Mouse (Mus musculus): Measurements from ENCODE around the gene Gm17728.
"Not testable (repeated sequence)": the region's sequence is repeated elsewhere in the genome, so short reads cannot be mapped to it uniquely, and the experiment has no call there.

Gm17728 gene

DNA sequence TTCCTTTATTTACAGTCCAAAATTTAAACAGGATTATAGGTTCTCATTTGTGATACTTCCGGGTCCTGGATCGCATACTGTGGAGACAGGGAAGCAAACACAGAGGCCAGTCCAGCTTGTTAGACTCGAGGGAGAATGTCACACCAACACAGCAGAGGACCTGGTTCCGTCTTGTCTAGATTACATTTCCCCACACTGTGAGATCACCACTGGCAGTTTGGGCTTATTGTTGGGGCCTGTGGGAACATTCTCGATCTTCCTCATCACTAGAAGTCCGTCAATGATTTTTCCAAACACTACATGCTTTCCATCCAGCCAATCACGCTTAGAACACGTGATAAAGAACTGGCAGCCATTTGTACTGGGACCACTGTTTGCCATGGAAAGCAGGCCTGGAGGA lies at the start of gene Gm17728:
Gene Gm17728 (plus strand): TSS at position 301 of the 400 bp plus-strand sequence.
- DNase-seq (ENCODE audit: extremely low spot score, low read depth, low spot score): not testable (repeated sequence)

DNA sequence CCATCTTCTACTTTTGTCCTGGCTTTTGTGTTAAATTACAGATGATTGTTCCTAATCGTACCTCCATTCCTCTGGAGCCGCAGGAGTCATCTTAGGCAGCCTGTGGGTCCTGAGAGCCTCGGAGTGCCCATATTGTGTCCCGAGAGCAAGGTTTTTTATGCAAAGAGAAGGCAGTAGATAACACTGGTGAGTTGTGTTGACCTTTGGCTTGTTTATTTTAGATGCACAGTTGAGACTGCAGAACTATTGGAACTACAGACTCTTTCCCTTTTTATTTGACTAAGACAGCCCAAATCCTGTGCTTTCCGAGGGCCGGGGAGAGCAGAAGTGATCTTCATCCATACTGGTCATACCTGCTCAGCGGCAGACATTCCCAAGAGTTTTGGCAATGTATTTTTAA lies 24.4 kb upstream of the Gm17728 start:
- no peak for DNase-seq (ENCODE audit: extremely low spot score, low read depth, low spot score)

DNA sequence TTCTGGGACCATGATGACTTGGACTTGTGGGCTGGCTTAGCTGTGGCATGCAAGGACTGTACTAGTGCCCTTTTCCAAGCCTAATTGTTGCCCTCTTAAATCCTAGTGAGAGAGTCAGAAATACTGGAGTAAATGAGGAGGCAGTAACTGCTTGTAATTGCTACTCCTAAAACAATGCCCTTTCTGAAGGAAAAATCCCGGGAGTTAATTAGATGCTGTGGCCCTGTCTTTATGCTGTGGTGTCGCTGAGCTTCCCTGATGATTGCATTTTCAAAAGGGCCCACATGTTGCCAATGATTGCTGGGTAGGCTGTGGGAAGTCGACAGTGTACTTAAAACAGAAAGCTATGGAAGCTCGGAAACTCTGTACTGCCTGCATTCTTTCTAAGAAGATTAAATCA lies 23.3 kb upstream of the Gm17728 start:
- no peak for DNase-seq (ENCODE audit: extremely low spot score, low read depth, low spot score)

DNA sequence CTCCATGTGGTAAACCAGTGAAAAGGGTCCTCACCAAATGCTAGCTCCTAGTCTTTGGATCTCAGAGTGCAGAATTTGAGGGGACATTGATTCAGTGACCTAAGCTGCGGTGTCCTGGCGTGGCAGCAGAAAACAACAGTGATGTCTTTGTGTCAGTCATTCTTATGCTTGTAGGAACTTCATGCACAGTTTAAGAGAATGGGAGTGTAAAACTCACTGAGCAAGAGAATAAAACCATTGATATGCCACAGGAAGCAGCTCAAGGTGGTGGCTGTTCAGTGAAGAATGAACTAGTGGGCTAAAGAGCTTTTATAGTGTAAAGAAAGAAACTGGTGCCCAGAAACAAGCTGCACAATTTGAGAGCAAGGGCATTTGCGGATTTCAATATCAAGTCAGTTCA lies 17.9 kb upstream of the Gm17728 start:
- no peak for DNase-seq (ENCODE audit: extremely low spot score, low read depth, low spot score)

DNA sequence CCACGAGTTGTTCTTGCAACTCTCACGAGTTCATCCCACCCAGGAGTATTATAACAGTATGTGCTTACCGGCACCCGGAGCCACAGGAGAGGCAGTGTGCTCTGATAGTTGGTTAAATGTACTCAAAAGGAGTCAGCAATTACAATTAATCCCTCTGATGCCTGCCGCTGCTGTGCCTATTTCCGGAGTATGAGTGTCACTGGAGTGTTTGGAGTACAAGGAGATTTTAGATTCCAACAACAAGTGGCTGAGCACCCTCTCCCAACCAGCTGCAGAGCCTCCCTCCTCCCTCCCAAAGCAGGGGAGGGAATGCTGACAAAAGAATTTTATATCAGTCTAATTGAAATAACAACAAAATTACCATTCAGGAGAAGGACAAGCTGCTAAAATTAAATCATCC lies 14.2 kb upstream of the Gm17728 start:
- DNase-seq (ENCODE audit: extremely low spot score, low read depth, low spot score): no peak

DNA sequence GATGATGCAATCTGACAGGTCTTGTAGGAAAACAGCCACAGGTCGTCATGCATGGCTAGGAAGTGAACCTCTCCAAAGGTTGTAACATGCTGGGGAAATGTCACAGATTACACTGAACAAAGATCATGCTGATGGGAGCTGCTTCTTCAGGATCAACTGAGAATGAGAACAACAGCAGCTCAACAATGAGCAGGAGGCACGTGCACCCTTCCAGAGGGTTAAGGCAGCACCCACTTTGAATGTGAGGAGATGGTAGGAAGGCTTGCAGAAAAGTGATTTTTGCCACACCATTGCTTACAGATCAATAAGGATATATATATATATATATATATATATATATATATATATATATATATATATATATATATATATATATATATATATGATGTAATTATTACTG lies 2.8 kb upstream of the Gm17728 start:
- DNase-seq (ENCODE audit: extremely low spot score, low read depth, low spot score): no peak

DNA sequence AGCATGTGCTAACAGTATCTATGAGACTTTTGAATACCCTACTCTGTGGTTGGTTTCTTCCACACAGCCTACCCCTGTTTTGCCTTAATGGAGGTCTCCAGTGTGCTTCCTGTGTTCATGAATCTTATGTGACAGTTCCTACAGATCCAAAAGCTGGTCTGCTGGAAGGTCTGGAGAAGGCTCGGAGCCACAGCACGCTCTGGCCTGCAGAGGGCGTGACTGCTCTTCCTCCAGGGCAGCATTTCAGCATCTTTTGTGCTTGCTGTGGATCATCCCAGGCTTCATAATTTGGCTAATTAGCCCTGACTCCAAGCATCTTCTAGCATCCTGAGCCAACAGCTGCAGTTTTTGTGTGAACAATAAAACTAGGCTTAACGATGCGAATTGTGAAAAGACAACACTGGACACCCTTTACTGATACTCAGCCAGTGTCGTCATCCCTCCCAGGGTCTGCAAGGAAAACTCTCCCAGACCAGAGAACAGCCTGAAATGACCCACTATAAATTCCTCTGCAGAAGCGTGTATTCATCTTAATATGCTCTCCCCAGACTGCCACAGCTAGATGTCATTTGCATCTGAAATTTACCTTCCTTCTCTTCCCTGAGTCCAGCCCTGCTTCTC lies 6.6 kb downstream of the Gm17728 start:
- no peak for DNase-seq (ENCODE audit: extremely low spot score, low read depth, low spot score)

DNA sequence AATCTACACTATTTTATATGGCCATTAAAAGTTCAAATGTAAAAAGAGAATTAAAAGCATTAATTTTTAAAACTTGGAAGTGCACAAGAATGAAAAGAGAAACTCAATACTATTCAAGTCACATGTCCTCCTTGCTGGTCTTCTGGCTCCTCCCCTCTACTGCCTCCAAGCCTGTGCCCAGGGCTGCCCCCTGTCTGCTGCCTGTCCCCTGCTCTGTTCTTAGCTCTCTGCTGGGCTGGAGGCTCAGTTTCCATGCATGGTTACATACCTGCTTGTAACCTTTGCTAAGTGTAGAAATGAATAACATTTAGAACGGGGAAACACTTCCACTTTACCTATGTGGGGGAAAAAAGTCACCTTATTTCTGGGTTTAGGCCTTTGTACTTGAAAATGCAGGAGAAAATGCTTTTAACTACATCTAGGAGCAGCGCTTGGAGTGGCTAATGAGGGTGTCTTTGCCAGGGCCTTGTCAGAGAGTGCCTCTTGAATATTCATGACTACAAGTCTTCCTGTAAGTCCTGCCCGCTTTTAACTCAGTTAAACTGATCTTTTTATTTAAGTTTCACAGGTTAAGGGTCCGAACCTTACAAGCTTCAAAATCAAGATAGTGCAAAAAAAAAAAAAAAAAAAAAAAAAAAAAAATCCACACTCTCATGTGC lies 18.3 kb downstream of the Gm17728 start:
- no peak for DNase-seq (ENCODE audit: extremely low spot score, low read depth, low spot score)

DNA sequence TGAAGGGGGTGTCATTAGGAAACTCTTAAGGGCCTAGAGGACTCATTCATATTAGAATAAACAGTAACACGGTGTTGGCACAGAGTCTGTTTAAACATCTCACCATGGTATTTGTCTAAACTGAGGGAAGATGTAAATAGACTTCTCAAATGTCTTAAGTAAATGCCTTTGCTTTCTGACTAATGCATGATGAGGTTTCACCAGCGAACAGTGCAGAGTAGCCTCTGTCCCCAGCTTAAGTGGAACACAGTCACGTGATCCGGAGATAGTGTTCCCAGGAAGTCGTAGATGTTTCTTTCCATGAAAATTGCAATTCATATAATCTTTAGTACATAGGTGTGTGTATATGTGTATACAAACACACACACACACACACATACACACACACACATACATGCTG lies 34.5 kb downstream of the Gm17728 start:
- no peak for DNase-seq (ENCODE audit: extremely low spot score, low read depth, low spot score)

DNA sequence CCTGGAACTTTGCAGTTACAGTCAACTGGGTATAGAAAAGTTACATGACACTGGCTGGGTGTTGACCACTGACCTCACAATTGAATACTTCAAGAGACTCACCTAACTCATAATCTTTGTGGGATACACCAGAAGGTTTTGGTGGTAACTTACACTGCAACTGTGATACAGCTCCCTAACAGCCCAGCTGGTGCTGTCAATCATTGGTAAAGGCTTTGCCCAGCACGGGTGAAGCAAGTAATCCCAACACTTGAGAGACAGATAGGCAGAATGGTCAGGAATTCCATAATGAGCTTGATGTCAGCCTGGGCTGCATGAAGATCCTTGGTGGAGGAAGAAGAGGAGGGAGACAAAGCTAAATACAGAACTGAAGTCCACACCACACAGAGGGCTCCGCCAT lies 39.0 kb downstream of the Gm17728 start:
- DNase-seq (ENCODE audit: extremely low spot score, low read depth, low spot score): no peak
